In the genomic region with DNA sequence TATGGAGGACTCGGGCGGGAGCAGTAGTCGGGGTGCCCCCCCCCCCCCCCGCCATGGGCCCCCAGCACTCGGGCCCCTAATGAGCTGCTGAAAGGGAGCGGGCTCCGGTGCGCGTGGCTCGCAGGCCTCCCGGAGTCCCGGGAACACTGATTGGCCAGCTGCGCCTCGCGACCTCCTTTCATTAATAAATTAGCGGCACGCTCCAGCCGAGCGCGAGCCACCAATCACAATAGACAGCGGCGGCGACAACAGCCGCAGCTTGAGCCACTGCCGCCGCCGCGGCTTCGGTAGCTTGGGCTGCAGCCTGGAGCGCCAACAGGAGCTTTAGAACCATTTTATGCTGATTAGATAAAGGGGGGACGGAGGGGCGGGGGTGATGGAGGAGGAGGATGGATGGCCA, we compare ENCODE assay signal across 9 mouse cellular contexts. TPM values are rescaled to one million over a fixed set of nuclear protein-coding genes. Genes with fewer than 3 reads are reported as not detected.
DNase-seq lines count a peak whose midpoint lies in the region; ATAC-seq lines count a peak whose summit lies in the region.
"Had no signal": no experiment of that assay in that cellular context is flagged by ENCODE, and none has a peak within 500 bp of the region (broad histone marks: within the 10 kb centered on the region; RNA-seq: fewer than 3 reads in every experiment).

No protein-coding gene starts in this region.

- peak overlapping the region; percentile 4; the same call in 1 of the 2 replicates for H3K9ac ChIP-seq in hindbrain, embryonic 11.5 days (ENCODE audit: low read depth, low read length)
- H3K9ac ChIP-seq in neural tube, embryonic 15.5 days (replicated peaks): peak overlapping the region; percentile 50; the same call in 1 of the 2 replicates

- no peaks in the 10 kb centered on the region for H3K36me3 ChIP-seq in megakaryocyte, embryonic 14.5 days (replicated peaks; ENCODE audit: low read length)
- H3K36me3 ChIP-seq in hindbrain, embryonic 11.5 days (ENCODE audit: control insufficient read depth, insufficient read depth, low read length): no peaks in the 10 kb centered on the region
- H3K36me3 ChIP-seq in neural tube, embryonic 15.5 days: no peaks in the 10 kb centered on the region

- no peaks in the 10 kb centered on the region for H3K9me3 ChIP-seq in megakaryocyte, embryonic 14.5 days
- H3K9me3 ChIP-seq in hindbrain, embryonic 11.5 days (ENCODE audit: control insufficient read depth, low read length): no peaks in the 10 kb centered on the region
- H3K9me3 ChIP-seq in neural tube, embryonic 15.5 days (replicated peaks): no peaks in the 10 kb centered on the region

- H3K4me3 ChIP-seq in megakaryocyte, embryonic 14.5 days (replicated peaks): peak overlapping the region; percentile 93
- H3K4me3 ChIP-seq in hindbrain, embryonic 11.5 days (ENCODE audit: low read depth, low read length): peak overlapping the region; percentile 62
- peak overlapping the region; percentile 54 for H3K4me3 ChIP-seq in neural tube, embryonic 15.5 days (replicated peaks)

- no peak for ATAC-seq in megakaryocyte, adult 5-6 weeks (ENCODE audit: poor library complexity, severe bottlenecking)
- peak; percentile 85 for ATAC-seq in hindbrain, embryonic 11.5 days (ENCODE audit: low FRiP score)
- ATAC-seq in neural tube, embryonic 15.5 days (ENCODE audit: low FRiP score): peak; percentile 68
- ATAC-seq in frontal cortex, adult (ENCODE audit: low TSS enrichment): no peak

- peak overlapping the region; percentile 53 for H3K4me2 ChIP-seq in hindbrain, embryonic 11.5 days (replicated peaks; ENCODE audit: low read depth, low read length)
- peak overlapping the region; percentile 98 for H3K4me2 ChIP-seq in neural tube, embryonic 15.5 days

- peak overlapping the region; percentile 93; the same call in 1 of the 2 replicates for H3K27ac ChIP-seq in hindbrain, embryonic 11.5 days (ENCODE audit: low read depth, low read length)
- 0 out of 2 replicates have a peak overlapping the region, but pooled peaks have one; percentile 61 for H3K27ac ChIP-seq in neural tube, embryonic 15.5 days (replicated peaks)

- peaks cover 92% of the 10 kb centered on the region for H3K27me3 ChIP-seq in megakaryocyte, embryonic 14.5 days (replicated peaks)
- H3K27me3 ChIP-seq in hindbrain, embryonic 11.5 days (ENCODE audit: control insufficient read depth, insufficient read depth, low read length): peaks cover 52% of the 10 kb centered on the region
- peaks cover 67% of the 10 kb centered on the region for H3K27me3 ChIP-seq in neural tube, embryonic 15.5 days (replicated peaks)

- H3K4me1 ChIP-seq in megakaryocyte, embryonic 14.5 days: peaks cover 60% of the 10 kb centered on the region
- H3K4me1 ChIP-seq in hindbrain, embryonic 11.5 days (replicated peaks; ENCODE audit: control insufficient read depth, insufficient read depth, low read length): peaks cover 4% of the 10 kb centered on the region
- H3K4me1 ChIP-seq in neural tube, embryonic 15.5 days: peaks cover 40% of the 10 kb centered on the region

- WGBS in hindbrain, embryonic 11.5 days: under 1% methylated on average over 25 of the region's 32 CpGs
- WGBS in neural tube, embryonic 15.5 days: under 1% methylated on average over 31 of the region's 32 CpGs

- DNase-seq in embryo, embryonic 9.5 days (ENCODE audit: extremely low spot score): peak; percentile 80
- DNase-seq in hindbrain, embryonic 11.5 days (ENCODE audit: low spot score): peak; percentile 89
- peak; percentile 11 for DNase-seq in liver
- no peak for DNase-seq in gastrocnemius, adult 18-20 months (ENCODE audit: low spot score)

RNA-seq across cellular contexts. Expression of gene Neurog2, which starts 0.4 kb away (rescaled TPM):
- polyA plus RNA-seq in megakaryocyte, embryonic 14.5 days (2012; ENCODE audit: insufficient read depth, low replicate concordance): not detected in 2 replicates
- total RNA-seq in megakaryocyte, adult 5-6 weeks (2015): not detected in 2 replicates
- total RNA-seq in megakaryocyte, adult 5-6 weeks (2017): not detected in 2 replicates
- 45.1 and 47.1 TPM in 2 replicates for polyA plus RNA-seq in hindbrain, embryonic 11.5 days (2014; fragmentation: Nextera tagmentation; extraction: Ambion mirVana)
- polyA plus RNA-seq in neural tube, embryonic 15.5 days (2015; fragmentation: Nextera tagmentation; extraction: Ambion mirVana): 1.8 and 2.8 TPM in 2 replicates
- not detected for total RNA-seq in gastrocnemius, adult 18-20 months (2021)
- total RNA-seq: neutrophil, adult 5-6 weeks had no signal

Comparison
In these comparisons a context has a peak if more than half of its experiments do, and no peak if none do; other contexts are left out.
1. ATAC-seq: peak in hindbrain, embryonic 11.5 days (single experiment) and neural tube, embryonic 15.5 days (single experiment); none in megakaryocyte, adult 5-6 weeks (single experiment) and frontal cortex, adult (single experiment).
2. RNA of gene Neurog2, which starts 0.4 kb away (polyA plus RNA-seq): 45.1 to 47.1 TPM in hindbrain, embryonic 11.5 days; 1.8 to 2.8 TPM in neural tube, embryonic 15.5 days and not detected in megakaryocyte, embryonic 14.5 days; every median in the first group is over 10 times any median in the second.
3. Peak in every context shown above with its lines, with median percentiles within 50 percentile points of each other: H3K4me3 ChIP-seq.